ENCODE assay signal across 9 mouse cellular contexts in genomic region chr12:69372731-69373331, GRCm38 (mm10). TPM values are rescaled to one million over a fixed set of nuclear protein-coding genes. Genes with fewer than 3 reads are reported as not detected.
DNase-seq lines count a peak whose midpoint lies in the region; ATAC-seq lines count a peak whose summit lies in the region.
"Had no signal": no experiment of that assay in that cellular context is flagged by ENCODE, and none has a peak within 500 bp of the region (broad histone marks: within the 10 kb centered on the region; RNA-seq: fewer than 3 reads in every experiment).

No protein-coding gene starts in this region.

- DNase-seq in urinary bladder, postnatal 14 days (ENCODE audit: low spot score): peak; percentile 19
- no peak for DNase-seq in urinary bladder, postnatal 10 days (ENCODE audit: low spot score)
- DNase-seq in embryo, embryonic 10.5 days (ENCODE audit: low spot score): peak; percentile 49
- peak; percentile 17 for DNase-seq in gastrocnemius, postnatal 25 days
- peak; percentile 32 for DNase-seq in retina, embryonic 14.5 days (ENCODE audit: low spot score)
- no peak for DNase-seq in ovary, postnatal 36 days (ENCODE audit: low spot score)

- H3K4me3 ChIP-seq in intestine, embryonic 15.5 days (replicated peaks): peak overlapping the region; percentile 99
- H3K4me3 ChIP-seq in lung, embryonic 16.5 days (ENCODE audit: low read length): peak overlapping the region; percentile 95

- no peaks in the 10 kb centered on the region for H3K36me3 ChIP-seq in intestine, embryonic 15.5 days
- no peaks in the 10 kb centered on the region for H3K36me3 ChIP-seq in lung, embryonic 16.5 days (ENCODE audit: control insufficient read depth, insufficient read depth, low read length)

- H3K4me1 ChIP-seq in intestine, embryonic 15.5 days (replicated peaks): peaks cover 6% of the 10 kb centered on the region; the same call in 1 of the 2 replicates
- H3K4me1 ChIP-seq in lung, embryonic 16.5 days (replicated peaks; ENCODE audit: control insufficient read depth, insufficient read depth, low read length): peaks cover 17% of the 10 kb centered on the region

- under 1% methylated on average over 42 of the region's 42 CpGs for WGBS in intestine, embryonic 15.5 days
- WGBS in lung, embryonic 16.5 days: under 1% methylated on average over 42 of the region's 42 CpGs

- H3K9me3 ChIP-seq in intestine, embryonic 15.5 days: no peaks in the 10 kb centered on the region
- H3K9me3 ChIP-seq in lung, embryonic 16.5 days (ENCODE audit: control insufficient read depth, low read length): no peaks in the 10 kb centered on the region

- no peaks in the 10 kb centered on the region for H3K27me3 ChIP-seq in intestine, embryonic 15.5 days (replicated peaks)
- no peaks in the 10 kb centered on the region for H3K27me3 ChIP-seq in lung, embryonic 16.5 days (ENCODE audit: control insufficient read depth, insufficient read depth, low read depth, low read length)

- peak overlapping the region; percentile 95 for H3K9ac ChIP-seq in intestine, embryonic 15.5 days
- peak overlapping the region; percentile 100 for H3K9ac ChIP-seq in lung, embryonic 16.5 days (ENCODE audit: low read length)

- peak overlapping the region; percentile 98 for H3K27ac ChIP-seq in intestine, embryonic 15.5 days
- H3K27ac ChIP-seq in lung, embryonic 16.5 days (ENCODE audit: low read length): peak overlapping the region; percentile 99

- ATAC-seq in intestine, embryonic 15.5 days: peak; percentile 7
- ATAC-seq in lung, embryonic 16.5 days (ENCODE audit: low read depth): no peak

- peak overlapping the region; percentile 74 for H3K4me2 ChIP-seq in intestine, embryonic 15.5 days (replicated peaks)
- peak overlapping the region; percentile 91 for H3K4me2 ChIP-seq in lung, embryonic 16.5 days (ENCODE audit: low read depth, low read length)

RNA-seq across cellular contexts. Expression of gene Gm9887, which starts 0.6 kb away (rescaled TPM):
- not detected for total RNA-seq in gastrocnemius, postnatal 25 days (2021)
- polyA plus RNA-seq in intestine, embryonic 15.5 days (2015; fragmentation: Nextera tagmentation; extraction: Ambion mirVana): 1.7 and 2.0 TPM in 2 replicates
- 1.3 TPM in 2 replicates for polyA plus RNA-seq in lung, embryonic 16.5 days (2015; fragmentation: Nextera tagmentation; extraction: Ambion mirVana)
- total RNA-seq: heart, postnatal 36 days had no signal

RNA-seq across cellular contexts. Expression of gene Arf6, which starts 0.9 kb away (rescaled TPM):
- 10 to 100 TPM; 20.1 to 23.5 TPM for total RNA-seq in gastrocnemius, postnatal 25 days (2021)
- 49.5 and 54.9 TPM in 2 replicates for polyA plus RNA-seq in intestine, embryonic 15.5 days (2015; fragmentation: Nextera tagmentation; extraction: Ambion mirVana)
- polyA plus RNA-seq in lung, embryonic 16.5 days (2015; fragmentation: Nextera tagmentation; extraction: Ambion mirVana): 35.1 and 41.8 TPM in 2 replicates

RNA-seq across cellular contexts. Expression of gene Nemf, which starts 15.9 kb away (rescaled TPM):
- total RNA-seq in gastrocnemius, postnatal 25 days (2021): 10 to 100 TPM; 17.1 to 20.8 TPM
- 71.6 and 71.8 TPM in 2 replicates for polyA plus RNA-seq in intestine, embryonic 15.5 days (2015; fragmentation: Nextera tagmentation; extraction: Ambion mirVana)
- polyA plus RNA-seq in lung, embryonic 16.5 days (2015; fragmentation: Nextera tagmentation; extraction: Ambion mirVana): 85.9 and 86.9 TPM in 2 replicates

Comparison
In these comparisons a context has a peak if more than half of its experiments do, and no peak if none do; other contexts are left out.
1. DNase-seq: peak in urinary bladder, postnatal 14 days (single experiment), embryo, embryonic 10.5 days (single experiment), gastrocnemius, postnatal 25 days (single experiment) and retina, embryonic 14.5 days (single experiment); none in urinary bladder, postnatal 10 days (single experiment) and ovary, postnatal 36 days (single experiment).